Mouse (Mus musculus) cerebellum, adult 2 months (tissue): ENCODE data around the gene Hist1h2bb.

Experiments used
- CTCF ChIP-seq: fragments of 200-500 bp; IDR thresholded peaks from 2 replicates; pipeline ENCODE4 v1.5.1; 2011; ENCODE audit warnings: low read depth, mild to moderate bottlenecking, control low read depth, low read length, moderate library complexity, borderline replicate concordance; ENCODE audit not compliant: insufficient read depth
- POLR2A ChIP-seq: fragments of 200-500 bp; IDR thresholded peaks from 2 replicates; pipeline ENCODE4 v1.6.1; 2011; ENCODE audit warnings: low read length, control low read depth, borderline replicate concordance; ENCODE audit not compliant: insufficient read depth

DNA sequence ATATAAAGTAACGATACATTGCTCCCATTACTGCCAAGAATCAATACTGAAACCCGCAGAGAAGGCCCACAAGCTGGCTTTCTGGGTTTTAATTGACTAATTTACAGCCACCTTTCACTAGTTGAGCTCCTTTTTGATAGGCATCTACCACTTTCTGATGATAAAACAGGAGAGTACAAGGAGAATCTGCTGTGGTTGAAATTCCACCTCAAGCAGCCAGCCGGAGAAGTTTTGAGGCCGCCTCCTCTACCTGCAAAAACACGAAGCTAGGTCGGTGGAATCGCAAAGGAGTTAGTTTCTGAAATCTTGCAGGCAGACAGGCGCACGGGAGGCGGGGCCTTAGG, 16.7 kb downstream of the Hist1h2bb start:
- TF ChIP-seq POLR2A = no peak
- no peak for TF ChIP-seq CTCF
